Mouse (Mus musculus): ENCODE measurements around the gene Neurl1a. TPM values are rescaled to one million over a fixed set of nuclear protein-coding genes. Genes with fewer than 3 reads are reported as not detected.

The Neurl1a gene
- total and polyA plus RNA-seq, 3 experiments: 0.03 TPM; not detected in 2

- no peaks in the 10 kb centered on the region for H3K9me3 ChIP-seq (replicated peaks; ENCODE audit: insufficient read depth, low read length)
- H3K4me3 ChIP-seq (ENCODE audit: control insufficient read depth in 1 of 2, insufficient read depth in 1 of 2, low read depth in 2 of 2, low read length in 2 of 2): no peak overlapping the region
- H3K27me3 ChIP-seq (ENCODE audit: control insufficient read depth in 1 of 2, insufficient read depth in 2 of 2, low read length in 2 of 2): no peaks in the 10 kb centered on the region
- H3K79me2 ChIP-seq (ENCODE audit: control insufficient read depth, insufficient read depth, low read length, poor library complexity): no peaks in the 10 kb centered on the region
- no peak overlapping the region for H3K9ac ChIP-seq (ENCODE audit: control insufficient read depth, low read depth, low read length, poor library complexity, severe bottlenecking)
- no peak overlapping the region for H3K27ac ChIP-seq (ENCODE audit: control insufficient read depth, low read depth, low read length)
- H3K36me3 ChIP-seq (ENCODE audit: control insufficient read depth in 1 of 2, insufficient read depth in 2 of 2, low read length in 2 of 2): no peaks in the 10 kb centered on the region
- H3K4me1 ChIP-seq (ENCODE audit: control insufficient read depth in 1 of 2, insufficient read depth in 2 of 2, low read length in 2 of 2): peaks cover 0 to 11% of the 10 kb centered on the region in 2 experiments; a peak in 2 of 4 replicates
- no peak for DNase-seq (ENCODE audit: low read depth, low spot score)
- TF ChIP-seq TCF12 (IDR thresholded peaks at IDR 0.05; ENCODE audit: low read depth, low read length) (no peak), E2F4 (IDR thresholded peaks at IDR 0.05; ENCODE audit: borderline replicate concordance, low read depth, low read length) (no peak)
These were observed 42.4 kb downstream of the Neurl1a start for GRCm38 (mm10) chr19:47221006-47221405.

- Histone ChIP-seq H3K4me3 (ENCODE audit: control insufficient read depth in 1 of 2, insufficient read depth in 1 of 2, low read depth in 2 of 2, low read length in 2 of 2) (no peak overlapping the region), H3K27me3 (ENCODE audit: control insufficient read depth in 1 of 2, insufficient read depth in 2 of 2, low read length in 2 of 2) (no peaks in the 10 kb centered on the region), H3K27ac (ENCODE audit: control insufficient read depth, low read depth, low read length) (no peak overlapping the region), H3K9me3 (replicated peaks; ENCODE audit: insufficient read depth, low read length) (no peaks in the 10 kb centered on the region), H3K36me3 (ENCODE audit: control insufficient read depth in 1 of 2, insufficient read depth in 2 of 2, low read length in 2 of 2) (no peaks in the 10 kb centered on the region), H3K4me1 (ENCODE audit: control insufficient read depth in 1 of 2, insufficient read depth in 2 of 2, low read length in 2 of 2) (peaks cover 0 to 11% of the 10 kb centered on the region in 2 experiments; a peak in 2 of 4 replicates), H3K9ac (ENCODE audit: control insufficient read depth, low read depth, low read length, poor library complexity, severe bottlenecking) (no peak overlapping the region), H3K79me2 (ENCODE audit: control insufficient read depth, insufficient read depth, low read length, poor library complexity) (no peaks in the 10 kb centered on the region)
- TF ChIP-seq KAT2A (conservative IDR thresholded peaks at IDR 0.05; ENCODE audit: low read depth, low read length) (no peak), JUND (IDR thresholded peaks at IDR 0.05; ENCODE audit: low read depth, low read length) (no peak), GABPA (IDR thresholded peaks at IDR 0.05; ENCODE audit: low read depth, low read length) (no peak), MAZ (IDR thresholded peaks at IDR 0.05; ENCODE audit: low read depth, low read length) (no peak), USF1 (IDR thresholded peaks at IDR 0.05; ENCODE audit: low read depth, low read length) (no peak), POLR2AphosphoS2 (IDR thresholded peaks at IDR 0.05; ENCODE audit: low read length) (no peak), TBP (IDR thresholded peaks at IDR 0.05; ENCODE audit: low read depth, low read length) (no peak), CTCF (IDR thresholded peaks at IDR 0.05 in 2 of 3, conservative IDR thresholded peaks at IDR 0.05 in 1 of 3; ENCODE audit: control insufficient read depth in 1 of 3, insufficient read depth in 1 of 3, low read depth in 2 of 3, low read length in 3 of 3, poor library complexity in 1 of 3, severe bottlenecking in 1 of 3) (no peak), TAL1 (IDR thresholded peaks at IDR 0.05; ENCODE audit: low read length) (no peak), GATA1 (IDR thresholded peaks at IDR 0.05; ENCODE audit: low read depth, low read length) (no peak), SMC3 (IDR thresholded peaks at IDR 0.05; ENCODE audit: low read depth, low read length) (no peak), MEF2A (IDR thresholded peaks at IDR 0.05; ENCODE audit: extremely low read depth, insufficient replicate concordance, low read depth, low read length, poor library complexity, severe bottlenecking) (no peak), HCFC1 (IDR thresholded peaks at IDR 0.05; ENCODE audit: low read depth, low read length) (no peak), MYB (IDR thresholded peaks at IDR 0.05; ENCODE audit: low read depth, low read length) (no peak), CHD2 (IDR thresholded peaks at IDR 0.05; ENCODE audit: low read length) (no peak), POLR2A (IDR thresholded peaks at IDR 0.05; ENCODE audit: control insufficient read depth in 1 of 2, insufficient read depth in 1 of 2, low read depth in 1 of 2, low read length in 2 of 2, poor library complexity in 1 of 2) (no peak), ELF1 (IDR thresholded peaks at IDR 0.05; ENCODE audit: low read depth, low read length) (no peak)
- DNase-seq (ENCODE audit: low read depth, low spot score): no peak
These were observed 43.0 kb downstream of the Neurl1a start for GRCm38 (mm10) chr19:47221500-47222153.

Measured in MEL (cell line).